Mouse (Mus musculus) hindbrain, embryonic 16.5 days (tissue): ENCODE data around the gene Fstl1. TPM values are rescaled to one million over a fixed set of nuclear protein-coding genes. Genes with fewer than 3 reads are reported as not detected.

Source experiments
- ATAC-seq: fragments of 200-750 bp; cut with Nextera tagmentation; 2 replicates; pipeline ENCODE4 v1.8.0; 2017; ENCODE audit warnings: moderate TSS enrichment, moderate library complexity
- H3K27ac ChIP-seq: fragments of 300-500 bp; sonication (generic); 2 replicates; pipeline ENCODE4 v1.5.1; 2014; ENCODE audit warnings: low read depth, mild to moderate bottlenecking, control low read depth, low read length, moderate library complexity
- H3K27me3 ChIP-seq: fragments of 300-500 bp; sonication (generic); replicated peaks from 2 replicates; pipeline ENCODE4 v1.6.1; 2014; ENCODE audit warnings: low read length; ENCODE audit not compliant: control insufficient read depth, insufficient read depth
- H3K36me3 ChIP-seq: fragments of 300-500 bp; sonication (generic); 2 replicates; pipeline ENCODE4 v1.6.1; 2014; ENCODE audit warnings: mild to moderate bottlenecking, low read length, moderate library complexity, mixed read lengths; ENCODE audit not compliant: control insufficient read depth, insufficient read depth
- H3K4me1 ChIP-seq: fragments of 300-500 bp; sonication (generic); 2 replicates; pipeline ENCODE4 v1.6.1; 2014; ENCODE audit warnings: low read depth, low read length; ENCODE audit not compliant: control insufficient read depth, insufficient read depth
- H3K4me2 ChIP-seq: fragments of 300-500 bp; sonication (generic); 2 replicates; pipeline ENCODE4 v1.6.1; 2014; ENCODE audit warnings: mild to moderate bottlenecking, low read length, control low read depth, moderate library complexity
- H3K4me3 ChIP-seq: fragments of 300-500 bp; sonication (generic); 2 replicates; pipeline ENCODE4 v1.5.1; 2014; ENCODE audit warnings: mild to moderate bottlenecking, low read length, control low read depth, moderate library complexity
- H3K9ac ChIP-seq: fragments of 300-500 bp; sonication (generic); 2 replicates; pipeline ENCODE4 v1.6.1; 2014; ENCODE audit warnings: low read depth, mild to moderate bottlenecking, control low read depth, low read length, moderate library complexity
- H3K9me3 ChIP-seq: fragments of 300-500 bp; sonication (generic); 2 replicates; pipeline ENCODE4 v1.6.1; 2014; ENCODE audit warnings: mild to moderate bottlenecking, low read length, moderate library complexity; ENCODE audit not compliant: control insufficient read depth
- WGBS: fragments of 180-500 bp; shearing (Covaris S2); extraction: QIAGEN DNeasy Blood & Tissue Kit; methylation state at CpG from one replicate; pipeline ENCODE4 v1.1.7; 2014; 5-methylcytosine and 5-hydroxymethylcytosine counted together
- polyA plus RNA-seq: library from polyadenylated mRNA; unstranded; fragments of >200 nt; fragmentation: Nextera tagmentation; extraction: Ambion mirVana; gene quantifications from 2 replicates; pipeline ENCODE4 v1.2.1, GENCODE M21; 2015

The Fstl1 gene
- polyA plus RNA-seq, 1 experiment from 2014 or later, result 81.2 TPM

DNA sequence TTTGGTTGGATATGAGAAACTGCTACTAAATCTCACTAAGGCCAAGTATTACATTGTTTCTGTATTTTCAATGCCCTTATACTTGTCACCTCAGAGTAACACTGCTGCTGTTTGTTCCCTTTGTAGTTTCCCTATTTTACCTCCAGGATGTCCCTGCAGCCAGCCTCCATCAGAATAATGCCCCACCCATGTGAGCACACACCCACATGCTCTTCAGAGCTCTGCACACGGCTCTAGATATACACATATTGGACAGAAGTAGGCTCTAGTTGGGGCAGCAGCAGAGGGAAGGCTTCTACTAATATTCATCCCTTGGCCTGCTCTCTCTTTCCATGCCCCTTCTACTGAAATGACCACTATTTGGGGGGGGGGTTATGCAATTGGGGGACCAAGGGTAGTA lies 3.7 kb downstream of the Fstl1 start:
- Histone ChIP-seq H3K27ac (no peak overlapping the region), H3K4me1 (peaks cover 21% of the 10 kb centered on the region), H3K27me3 (no peaks in the 10 kb centered on the region), H3K9me3 (no peaks in the 10 kb centered on the region), H3K4me3 (no peak overlapping the region), H3K4me2 (no peak overlapping the region), H3K36me3 (no peaks in the 10 kb centered on the region), H3K9ac (no peak overlapping the region)
- no peak for ATAC-seq
- WGBS, result 54% methylated on average over 1 of the region's 1 CpGs

DNA sequence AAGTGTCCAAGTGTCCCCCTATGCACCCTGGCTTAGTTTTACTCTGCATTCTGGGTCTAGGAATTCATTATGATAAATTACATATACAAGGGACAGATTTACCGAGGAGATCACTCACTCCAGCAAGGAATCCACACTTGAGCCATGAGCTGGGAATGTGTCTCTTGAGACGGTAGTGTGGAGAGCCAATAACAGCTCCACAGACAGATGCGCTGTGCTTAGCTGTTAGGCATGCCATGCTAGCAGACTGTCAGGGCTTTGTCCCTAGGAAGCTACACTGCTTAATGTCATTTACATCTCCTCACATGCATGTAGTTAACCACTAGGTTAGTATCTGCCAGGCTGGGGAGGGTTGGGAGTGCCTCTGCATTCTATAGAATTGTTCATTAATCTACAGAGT lies 4.2 kb downstream of the Fstl1 start:
- H3K9ac ChIP-seq, result no peak overlapping the region
- no peak overlapping the region for H3K4me2 ChIP-seq
- H3K36me3 ChIP-seq, result no peaks in the 10 kb centered on the region
- WGBS, result 42% methylated on average over 3 of the region's 3 CpGs
- no peaks in the 10 kb centered on the region for H3K9me3 ChIP-seq
- H3K4me3 ChIP-seq, result no peak overlapping the region
- no peak overlapping the region for H3K27ac ChIP-seq
- peaks cover 24% of the 10 kb centered on the region for H3K4me1 ChIP-seq
- H3K27me3 ChIP-seq, result no peaks in the 10 kb centered on the region
- ATAC-seq, result no peak

GRCm38 (mm10) chr16:37784526-37784925 lies 7.9 kb downstream of the Fstl1 start:
- H3K9me3 ChIP-seq, result no peaks in the 10 kb centered on the region
- peaks cover 32% of the 10 kb centered on the region for H3K4me1 ChIP-seq
- H3K4me2 ChIP-seq, result no peak overlapping the region
- ATAC-seq, result no peak
- WGBS, result 64% methylated on average over 3 of the region's 3 CpGs
- H3K36me3 ChIP-seq, result no peaks in the 10 kb centered on the region
- no peaks in the 10 kb centered on the region for H3K27me3 ChIP-seq
- no peak overlapping the region for H3K4me3 ChIP-seq
- no peak overlapping the region for H3K9ac ChIP-seq
- H3K27ac ChIP-seq, result no peak overlapping the region

DNA sequence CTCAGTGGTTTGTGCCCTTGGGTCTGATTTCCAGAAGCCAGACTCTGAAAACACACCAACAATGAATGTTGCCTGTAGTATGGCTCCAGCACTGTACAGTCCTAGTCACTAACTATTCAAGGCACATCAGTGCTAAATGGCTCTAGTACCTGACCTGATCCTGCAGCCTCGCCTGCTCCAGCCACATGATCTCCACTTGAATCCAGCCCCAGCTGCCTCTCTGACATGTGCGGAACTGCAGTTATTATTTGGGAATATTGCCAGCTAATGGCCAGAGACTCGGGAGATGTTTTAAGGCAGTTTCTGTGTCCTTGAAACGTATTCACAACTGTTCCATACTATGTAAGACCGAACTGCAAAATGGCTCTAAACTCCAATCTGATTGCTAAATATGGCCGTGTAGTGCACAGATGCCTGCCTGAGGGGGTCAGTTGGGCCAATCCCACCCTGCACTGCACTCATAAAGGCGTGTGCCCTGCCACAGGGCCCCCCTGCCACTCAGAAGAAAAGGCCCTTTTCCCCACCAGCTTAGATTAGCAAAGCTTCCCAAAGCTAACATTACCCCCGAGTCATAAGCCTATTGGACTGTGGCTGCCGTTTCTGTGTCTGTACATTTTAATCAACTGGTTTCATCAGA lies 11.0 kb downstream of the Fstl1 start:
- 31% methylated on average over 9 of the region's 9 CpGs for WGBS
- Histone ChIP-seq H3K9me3 (no peaks in the 10 kb centered on the region), H3K27ac (peak overlapping the region; percentile 46), H3K4me3 (no peak overlapping the region), H3K27me3 (no peaks in the 10 kb centered on the region), H3K4me2 (peak overlapping the region; percentile 28; the same call in 1 of the 2 replicates), H3K4me1 (peaks cover 23% of the 10 kb centered on the region), H3K36me3 (no peaks in the 10 kb centered on the region), H3K9ac (0 out of 2 replicates have a peak overlapping the region, but pooled peaks have one; percentile 9)
- ATAC-seq, result peak; percentile 21; the same call in 1 of the 2 replicates

GRCm38 (mm10) chr16:37788367-37789014 lies 11.8 kb downstream of the Fstl1 start:
- H3K9me3 ChIP-seq, result no peaks in the 10 kb centered on the region
- H3K27ac ChIP-seq, result peak overlapping the region; percentile 46
- H3K4me1 ChIP-seq, result peaks cover 23% of the 10 kb centered on the region
- peak; percentile 94 for ATAC-seq
- H3K36me3 ChIP-seq, result no peaks in the 10 kb centered on the region
- peak overlapping the region; percentile 45; the same call in 1 of the 2 replicates for H3K9ac ChIP-seq
- H3K4me2 ChIP-seq, result peak overlapping the region; percentile 28
- H3K4me3 ChIP-seq, result no peak overlapping the region
- no peaks in the 10 kb centered on the region for H3K27me3 ChIP-seq
- WGBS, result 12% methylated on average over 12 of the region's 12 CpGs

GRCm38 (mm10) chr16:37789015-37789381 lies 12.3 kb downstream of the Fstl1 start:
- Histone ChIP-seq H3K9me3 (no peaks in the 10 kb centered on the region), H3K27me3 (no peaks in the 10 kb centered on the region), H3K27ac (peak overlapping the region; percentile 46; the same call in 1 of the 2 replicates), H3K4me2 (no peak overlapping the region), H3K4me1 (peaks cover 23% of the 10 kb centered on the region), H3K4me3 (no peak overlapping the region), H3K36me3 (no peaks in the 10 kb centered on the region), H3K9ac (no peak overlapping the region)
- no peak for ATAC-seq
- WGBS, result 65% methylated on average over 6 of the region's 6 CpGs

DNA sequence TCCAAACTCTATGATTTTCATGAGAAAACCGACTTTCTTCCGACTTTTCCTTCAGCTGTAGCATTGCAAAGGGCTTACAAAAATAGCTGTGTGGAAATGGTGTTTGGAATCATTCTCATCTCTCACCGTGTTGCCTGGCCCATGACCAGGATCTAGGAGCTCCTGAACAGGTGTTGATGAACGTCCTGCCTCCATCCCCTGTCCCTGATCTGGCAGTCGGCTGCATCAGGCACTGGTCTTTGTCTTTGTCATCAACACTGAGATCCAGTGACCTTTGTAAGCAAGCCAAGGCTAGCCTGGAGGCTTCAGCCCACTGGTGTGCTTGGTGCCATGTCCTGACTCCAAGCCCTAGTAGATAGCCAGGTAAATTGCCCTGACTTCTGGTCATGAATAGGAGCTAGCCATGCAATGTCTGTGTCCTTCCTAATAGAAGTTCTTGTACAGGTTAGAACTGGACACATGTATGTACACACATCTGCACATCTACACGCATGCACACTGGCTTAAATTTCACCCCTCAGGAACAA lies 12.8 kb downstream of the Fstl1 start:
- H3K4me1 ChIP-seq, result peaks cover 23% of the 10 kb centered on the region
- ATAC-seq, result no peak
- no peak overlapping the region for H3K4me3 ChIP-seq
- no peak overlapping the region for H3K4me2 ChIP-seq
- H3K27me3 ChIP-seq, result no peaks in the 10 kb centered on the region
- H3K27ac ChIP-seq, result no peak overlapping the region
- WGBS, result 76% methylated on average over 6 of the region's 6 CpGs
- H3K9me3 ChIP-seq, result no peaks in the 10 kb centered on the region
- H3K36me3 ChIP-seq, result no peaks in the 10 kb centered on the region
- no peak overlapping the region for H3K9ac ChIP-seq

- H3K4me2 ChIP-seq, result no peak overlapping the region
- no peaks in the 10 kb centered on the region for H3K27me3 ChIP-seq
- no peak overlapping the region for H3K4me3 ChIP-seq
- no peaks in the 10 kb centered on the region for H3K9me3 ChIP-seq
- no peak overlapping the region for H3K27ac ChIP-seq
- peaks cover 23% of the 10 kb centered on the region for H3K4me1 ChIP-seq
- 78% methylated on average over 12 of the region's 12 CpGs for WGBS
- no peaks in the 10 kb centered on the region for H3K36me3 ChIP-seq
- no peak for ATAC-seq
- no peak overlapping the region for H3K9ac ChIP-seq
Measured at GRCm38 (mm10) chr16:37790008-37790780, 13.5 kb downstream of the Fstl1 start.

- H3K27ac ChIP-seq, result no peak overlapping the region
- H3K9me3 ChIP-seq, result no peaks in the 10 kb centered on the region
- H3K27me3 ChIP-seq, result no peaks in the 10 kb centered on the region
- no peak for ATAC-seq
- WGBS, result 73% methylated on average over 8 of the region's 8 CpGs
- H3K9ac ChIP-seq, result no peak overlapping the region
- H3K4me1 ChIP-seq, result peaks cover 21% of the 10 kb centered on the region
- H3K4me3 ChIP-seq, result no peak overlapping the region
- H3K36me3 ChIP-seq, result no peaks in the 10 kb centered on the region
- no peak overlapping the region for H3K4me2 ChIP-seq
Measured at GRCm38 (mm10) chr16:37790781-37791175, 14.1 kb downstream of the Fstl1 start.
